Mouse (Mus musculus) liver, postnatal 0 days (tissue): Measurements from ENCODE around the gene Apaf1.

Source experiments
- CTCF ChIP-seq: sonication (generic); IDR thresholded peaks from 2 replicates; pipeline ENCODE4 v1.5.1; 2016; ENCODE audit warnings: antibody characterized with exemption, low read depth
- EP300 ChIP-seq: IDR thresholded peaks from 2 replicates; pipeline ENCODE4 v1.6.1; 2016; ENCODE audit warnings: antibody characterized with exemption, low read depth, mild to moderate bottlenecking

- no peak for TF ChIP-seq CTCF
- TF ChIP-seq EP300, result no peak
These were observed 2.0 kb downstream of the Apaf1 start for GRCm38 (mm10) chr10:91080540-91080939.
